Mouse (Mus musculus) kidney, adult 18-20 months (tissue): ENCODE measurements around the gene Cxcl14.

Experiments
- DNase-seq: peaks from one replicate; pipeline ENCODE4 v3.0.0; 2021

The Cxcl14 gene

GRCm38 (mm10) chr13:56251176-56251923, 45.0 kb downstream of the Cxcl14 start:
- DNase-seq: no peak

GRCm38 (mm10) chr13:56250551-56251161, 45.7 kb downstream of the Cxcl14 start:
- no peak for DNase-seq

- no peak for DNase-seq
Measured at GRCm38 (mm10) chr13:56249593-56250341, 46.6 kb downstream of the Cxcl14 start.

GRCm38 (mm10) chr13:56243104-56243503, 53.2 kb downstream of the Cxcl14 start:
- DNase-seq: no peak

- no peak for DNase-seq
Measured at GRCm38 (mm10) chr13:56240012-56240770, 56.2 kb downstream of the Cxcl14 start.
